Mouse (Mus musculus) neural tube, embryonic 10.5 days (tissue): ENCODE data around the gene Wdr26.

Experiments used
- DNase-seq: peaks from one replicate; pipeline ENCODE4 v3.0.0-alpha.2; 2017; ENCODE audit warnings: low spot score; ENCODE audit errors: extremely low spot score

Wdr26 gene

DNA sequence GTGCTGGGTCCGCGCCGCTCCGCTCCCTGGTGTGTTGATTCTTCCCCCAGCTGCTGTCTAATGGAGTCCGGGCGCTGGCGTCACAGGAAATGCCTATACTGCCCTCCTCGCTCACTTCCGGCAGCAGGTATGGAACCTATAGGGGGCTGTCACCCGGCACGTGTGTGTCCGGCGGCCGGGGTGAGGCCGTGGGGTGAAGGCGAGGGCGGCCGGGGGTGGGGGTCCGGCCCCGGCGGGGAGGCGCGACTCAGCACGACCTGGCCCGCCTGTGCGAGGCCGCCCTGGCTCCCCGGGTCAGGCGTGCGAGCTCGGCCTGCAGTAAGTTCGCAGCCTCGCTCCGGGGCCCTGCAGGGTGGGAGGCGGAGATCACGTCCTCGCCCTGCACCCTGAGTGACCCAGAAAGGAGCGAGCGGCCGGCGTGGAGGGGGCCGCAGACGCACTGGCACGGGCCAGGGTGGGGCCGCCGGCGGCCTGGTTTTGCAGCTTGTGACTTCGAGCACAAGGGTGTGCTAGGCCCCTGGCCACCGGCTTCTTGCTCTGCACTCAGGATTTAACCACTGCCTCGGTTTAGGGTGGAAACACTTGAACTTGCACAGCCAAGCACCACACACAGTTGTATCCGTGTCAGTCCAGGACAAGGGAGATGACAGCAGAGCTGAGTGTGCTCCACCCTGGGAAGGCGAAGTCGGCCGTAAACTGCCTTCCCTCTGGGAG lies at the start of gene Wdr26:
Wdr26 (minus strand) TSS at position 82 of the 714 bp plus-strand sequence.
- peak; percentile 92 for DNase-seq

DNA sequence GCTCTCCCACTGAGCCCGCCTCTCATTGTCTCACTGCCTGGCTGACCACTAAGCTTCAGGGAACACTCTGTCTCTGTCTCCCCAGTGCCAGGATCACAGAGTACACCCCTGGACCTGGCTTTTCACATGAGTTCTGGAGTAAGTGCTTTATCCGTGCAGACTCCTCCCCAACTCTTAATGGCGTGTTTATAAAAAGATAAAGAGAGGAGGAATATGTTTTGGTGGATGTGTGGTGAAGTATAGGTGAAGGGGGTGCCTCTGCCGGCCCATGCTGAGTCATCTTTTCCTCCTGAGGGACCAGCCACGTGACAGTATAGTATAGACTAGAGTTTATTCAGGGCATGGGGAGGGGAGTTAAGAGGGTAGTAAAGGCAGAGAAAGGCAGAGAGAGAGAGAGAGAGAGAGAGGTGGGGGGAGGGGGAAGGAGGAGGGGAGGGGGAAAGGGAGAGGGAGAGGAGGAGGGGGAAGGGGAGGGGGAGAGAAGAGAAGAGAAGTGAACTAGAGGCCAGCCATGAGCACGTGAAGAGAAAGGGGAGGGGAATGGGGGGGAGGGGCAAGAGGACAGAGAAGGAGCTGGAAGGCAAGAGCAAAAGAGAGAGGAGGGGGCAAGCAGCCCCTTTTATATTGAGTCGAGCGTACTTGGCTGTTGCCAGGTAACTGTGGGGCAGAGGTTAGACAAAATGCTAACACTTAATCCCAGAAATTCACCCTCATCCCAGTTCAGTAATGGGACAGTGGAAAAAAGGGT lies 49.3 kb upstream of the Wdr26 start:
- DNase-seq: no peak

DNA sequence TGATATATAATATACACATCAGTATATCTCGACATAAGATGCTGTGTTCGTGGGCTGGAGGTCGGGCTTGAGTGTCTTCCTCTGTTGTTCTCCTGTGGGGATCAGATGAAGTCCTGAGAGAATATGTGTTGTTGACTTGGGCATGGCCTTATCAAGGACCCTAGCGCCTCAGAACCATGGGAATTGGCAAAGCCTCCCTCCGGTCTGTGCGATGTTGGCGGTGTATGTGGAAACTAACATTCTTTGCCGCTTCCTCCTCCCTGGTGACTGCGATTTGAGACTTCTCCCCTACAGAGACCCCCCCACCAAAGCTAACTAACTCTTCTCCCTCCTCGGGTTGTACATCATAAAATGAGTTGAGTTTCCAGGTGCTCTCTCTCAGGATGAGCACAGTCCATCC lies 48.6 kb upstream of the Wdr26 start:
- DNase-seq: no peak

DNA sequence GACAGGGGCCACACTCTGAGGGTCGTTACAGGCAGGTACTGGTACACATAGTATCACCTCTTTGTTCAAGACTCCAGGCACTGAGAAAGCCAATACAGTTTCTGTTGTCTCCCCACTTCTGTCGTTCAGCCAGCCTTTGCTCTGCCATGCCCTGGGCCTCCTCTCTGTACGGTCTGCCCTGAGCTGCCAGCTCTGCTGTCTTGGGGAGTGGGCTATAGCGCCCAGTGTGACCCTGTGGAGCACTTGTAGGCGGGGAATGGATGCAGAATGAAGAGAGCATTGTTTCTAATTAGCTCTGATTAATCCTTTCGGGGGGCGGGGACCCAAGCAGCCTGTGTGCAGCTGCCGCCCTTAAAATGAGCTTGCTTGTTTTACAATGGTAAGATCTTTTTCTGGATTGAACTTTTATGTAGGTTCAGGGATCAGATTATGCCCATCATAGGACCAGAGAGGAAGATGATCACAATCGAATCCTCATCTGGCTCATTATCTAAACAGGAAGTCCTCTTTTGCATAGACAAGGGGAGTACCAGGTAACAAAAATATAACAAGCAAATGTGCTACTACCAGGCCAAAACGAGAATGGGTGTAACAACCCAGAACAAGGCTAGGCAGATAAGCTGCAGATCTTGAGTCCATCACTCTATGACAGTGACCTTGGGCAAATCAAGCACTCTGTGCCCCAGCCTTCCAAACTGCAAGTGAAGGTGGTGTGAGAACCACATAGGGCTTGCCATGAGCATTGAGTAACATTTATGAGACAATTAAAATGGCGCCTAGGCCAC lies 48.0 kb upstream of the Wdr26 start:
- DNase-seq: no peak

DNA sequence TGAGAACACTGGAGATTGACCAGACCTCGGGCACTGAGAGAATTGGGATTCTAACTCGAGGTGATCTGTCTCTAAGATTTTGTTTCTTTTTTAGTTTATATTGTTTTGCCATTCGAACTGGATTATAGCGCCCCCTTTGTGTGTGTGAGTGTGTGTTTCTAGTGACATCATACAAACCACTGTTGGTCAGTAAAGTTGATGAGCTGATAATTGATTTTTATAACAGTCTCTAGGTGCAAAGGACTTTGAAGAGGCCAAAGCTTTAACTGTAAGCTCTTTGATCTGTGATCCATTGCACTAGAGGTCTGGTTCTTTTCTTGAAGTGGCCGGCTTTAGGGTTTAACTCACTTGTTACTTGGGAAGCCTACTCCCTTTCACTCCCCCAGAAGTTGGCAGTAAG lies 47.3 kb upstream of the Wdr26 start:
- DNase-seq: no peak

DNA sequence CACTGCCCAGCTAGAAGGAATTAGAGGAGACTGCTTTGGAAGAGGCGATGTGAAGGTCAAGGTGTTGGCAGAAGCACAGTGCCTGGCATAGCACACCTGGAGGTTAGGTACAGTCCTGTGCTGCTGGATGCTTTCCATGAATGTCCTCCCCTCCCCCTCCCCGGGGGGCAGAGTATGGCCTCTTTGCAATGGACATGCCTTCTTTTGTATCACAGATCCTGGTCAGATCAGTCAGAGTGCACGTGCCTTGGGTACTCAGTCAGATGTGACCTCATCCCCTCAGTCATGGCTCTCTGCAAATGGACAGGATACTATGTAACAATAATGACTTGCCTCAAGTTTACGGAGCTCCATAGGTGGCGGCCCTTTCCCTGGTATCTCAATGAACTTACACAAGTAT lies 46.8 kb upstream of the Wdr26 start:
- no peak for DNase-seq

DNA sequence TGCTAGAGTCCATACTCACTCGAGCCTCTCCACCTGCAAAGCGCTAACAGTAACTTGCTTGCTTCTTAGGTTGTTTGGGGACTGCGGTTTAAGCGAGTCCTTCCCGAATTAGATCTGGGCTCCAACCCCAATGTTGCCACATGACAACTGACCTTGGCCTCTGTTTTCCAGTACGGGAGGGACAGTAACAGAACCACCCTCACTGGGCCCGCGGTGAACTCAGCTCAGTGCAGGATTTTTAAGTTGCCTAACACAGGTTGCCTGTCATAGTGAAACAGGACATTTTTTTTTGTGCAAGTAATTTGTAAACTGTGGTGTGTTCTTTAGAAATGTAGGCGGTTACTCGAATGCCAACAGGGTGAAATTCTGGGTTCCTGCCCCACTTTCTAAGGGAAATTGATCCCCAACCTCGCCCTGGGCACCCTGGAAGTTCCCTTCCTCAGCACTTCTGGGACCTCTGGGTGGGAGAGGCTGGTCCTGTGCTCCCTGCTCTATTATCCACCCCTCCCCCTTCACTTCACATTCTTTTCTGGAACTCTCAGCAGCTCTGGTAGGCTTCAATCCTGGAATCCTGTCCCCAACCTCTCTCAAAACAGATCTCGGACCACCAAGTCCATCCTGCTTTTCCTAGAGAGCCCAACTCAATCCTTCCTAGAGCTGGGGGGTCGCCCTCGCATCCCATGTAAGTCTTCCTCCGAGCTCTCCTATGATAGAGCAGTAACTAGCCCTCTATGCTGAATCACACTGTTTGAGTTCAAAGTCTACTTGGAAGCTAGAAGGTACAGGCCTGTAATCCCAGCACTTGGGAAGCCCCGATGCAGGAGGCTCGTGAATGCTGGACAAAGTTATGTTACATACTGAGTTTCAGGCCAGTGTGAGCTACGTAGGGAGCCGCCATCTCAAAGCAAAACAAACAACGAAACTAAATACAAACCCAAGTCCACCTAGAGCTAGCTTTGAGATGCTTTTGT lies 46.1 kb upstream of the Wdr26 start:
- no peak for DNase-seq

DNA sequence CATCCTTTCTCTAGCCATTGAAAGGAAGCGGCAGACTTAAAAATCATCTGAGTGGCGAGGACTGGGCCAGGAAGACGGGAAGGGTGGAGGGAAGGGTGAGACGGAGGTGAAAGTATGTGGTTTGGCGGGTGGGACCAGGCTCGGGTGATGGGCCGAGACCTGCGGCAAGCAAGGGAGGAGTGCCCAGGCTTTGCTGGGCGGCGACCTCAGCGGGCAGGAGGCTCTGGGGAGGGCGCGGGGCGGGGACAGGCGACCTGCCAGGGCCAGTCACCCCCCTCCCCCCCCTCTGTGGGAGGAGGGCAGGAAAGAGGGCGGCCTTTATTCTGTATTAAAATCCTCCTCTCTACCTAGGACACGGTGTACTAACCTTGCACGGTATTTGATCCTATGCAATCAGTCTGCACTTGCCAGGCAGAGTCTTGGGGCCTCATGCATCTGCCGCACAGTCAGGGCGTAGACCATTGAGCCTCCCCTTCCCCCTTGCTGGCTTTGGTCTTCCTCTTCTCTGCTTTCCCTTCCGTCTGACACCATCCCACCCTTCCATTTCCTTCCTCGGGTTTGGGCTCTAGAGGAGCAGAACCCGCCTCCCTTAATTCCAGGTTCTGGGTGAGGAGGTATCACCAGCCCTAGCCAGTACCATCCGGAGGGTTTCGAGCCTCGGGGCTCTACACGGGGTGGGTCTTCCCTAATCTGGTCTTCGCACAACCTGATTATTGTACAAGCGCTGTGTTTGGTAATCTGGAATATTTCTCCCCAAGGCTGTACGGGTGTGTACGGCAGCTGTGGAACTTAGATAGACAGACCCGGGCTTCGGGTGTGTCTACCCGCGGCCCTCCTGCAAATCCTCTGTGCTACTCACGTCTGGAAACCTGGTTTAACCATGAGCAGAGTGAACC lies 45.1 kb upstream of the Wdr26 start:
- DNase-seq: peak; percentile 65

DNA sequence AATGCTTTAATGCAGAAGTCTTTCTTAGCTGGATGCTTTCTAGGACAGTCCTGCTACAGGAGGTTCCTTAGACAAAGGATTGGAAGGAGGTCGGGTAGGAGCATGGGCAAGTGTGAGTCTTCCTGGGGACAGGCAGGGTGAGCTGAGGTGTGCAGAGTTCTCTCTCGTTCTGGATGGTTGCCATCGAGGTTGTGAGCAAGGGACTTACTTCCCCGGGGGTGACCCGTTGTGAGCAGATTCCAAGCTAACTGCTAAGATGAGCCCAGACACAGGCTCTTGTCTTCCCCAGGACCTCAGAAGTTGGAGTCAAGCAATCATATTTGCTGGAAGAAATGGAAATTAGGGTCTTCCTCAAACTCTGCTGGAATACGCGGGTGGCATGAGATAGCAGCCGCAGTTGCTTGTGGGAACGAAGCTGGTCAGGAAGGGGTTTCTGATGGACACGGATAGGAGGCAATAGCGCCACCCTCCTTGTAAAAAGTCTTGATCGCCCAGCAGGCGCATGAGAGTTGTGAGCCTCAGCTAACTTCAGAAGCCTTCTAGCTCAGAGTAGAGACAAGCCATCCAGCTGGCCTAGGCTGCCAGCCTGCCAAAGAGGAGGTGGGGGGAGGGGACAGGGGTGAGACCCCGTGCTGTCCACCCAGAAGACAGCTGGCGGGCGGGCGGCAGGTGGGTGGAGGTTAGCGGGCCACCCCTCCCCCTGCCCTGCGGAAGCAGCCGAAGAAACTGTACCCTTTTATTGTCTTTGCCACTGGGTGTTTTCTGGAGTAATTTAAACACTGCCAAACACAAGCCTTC lies 44.3 kb upstream of the Wdr26 start:
- peak; percentile 70 for DNase-seq

DNA sequence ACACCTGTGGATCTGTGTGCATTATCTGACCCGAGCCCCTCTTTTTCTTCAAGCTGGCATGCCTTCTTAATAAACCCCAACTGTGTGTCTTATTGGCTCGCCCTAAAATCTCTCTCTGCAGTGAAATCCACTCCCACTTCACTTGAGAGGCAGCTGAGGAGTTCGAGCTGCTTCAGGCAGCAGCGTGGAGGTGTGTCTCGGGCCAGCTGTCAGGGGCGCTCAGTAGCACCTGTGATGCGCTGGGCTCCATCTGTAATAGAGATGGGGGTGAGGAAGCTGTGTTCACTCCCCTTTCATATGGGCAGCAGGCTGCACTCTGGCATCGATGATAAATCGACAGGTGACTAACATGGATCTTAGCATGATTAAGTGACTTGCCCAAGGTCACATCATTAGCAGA lies 43.6 kb upstream of the Wdr26 start:
- no peak for DNase-seq

DNA sequence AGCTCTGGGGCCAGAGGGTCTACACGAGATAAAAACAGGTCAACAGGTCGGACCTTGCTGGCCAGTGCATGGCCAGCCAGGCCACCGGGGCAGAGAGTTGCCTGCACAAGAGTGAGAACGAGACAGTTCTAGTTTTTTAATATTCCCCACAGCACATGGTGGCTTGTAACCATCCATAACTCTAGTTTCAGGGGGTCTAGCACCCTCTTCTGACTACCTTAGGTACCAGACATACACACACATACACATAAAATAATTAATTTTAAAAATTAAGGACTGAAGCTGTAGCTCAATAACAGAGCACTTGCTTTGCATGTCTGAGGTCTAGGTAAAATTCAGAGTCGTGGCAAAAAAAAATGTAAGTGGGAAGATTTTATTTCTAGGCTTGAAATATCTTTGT lies 39.8 kb upstream of the Wdr26 start:
- DNase-seq: no peak

DNA sequence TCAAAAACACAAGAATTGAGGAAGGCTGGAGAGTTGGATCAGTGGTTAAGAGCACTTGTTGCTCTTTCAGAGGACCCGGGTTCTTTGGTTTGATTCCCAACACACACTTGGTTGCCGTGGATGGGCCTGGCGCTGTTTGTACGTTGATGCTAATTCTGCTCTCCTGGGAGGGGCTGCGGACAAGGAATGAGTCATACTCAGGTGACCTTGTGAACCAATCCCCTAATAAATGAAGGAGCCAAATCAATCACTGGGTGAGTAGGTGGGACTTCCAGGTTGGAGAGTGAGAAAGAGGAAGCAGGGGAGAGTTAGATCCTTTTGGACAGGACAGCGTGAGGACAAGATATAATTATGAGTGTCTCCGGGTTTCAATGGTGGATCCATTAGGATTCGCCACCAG lies 39.2 kb upstream of the Wdr26 start:
- no peak for DNase-seq

DNA sequence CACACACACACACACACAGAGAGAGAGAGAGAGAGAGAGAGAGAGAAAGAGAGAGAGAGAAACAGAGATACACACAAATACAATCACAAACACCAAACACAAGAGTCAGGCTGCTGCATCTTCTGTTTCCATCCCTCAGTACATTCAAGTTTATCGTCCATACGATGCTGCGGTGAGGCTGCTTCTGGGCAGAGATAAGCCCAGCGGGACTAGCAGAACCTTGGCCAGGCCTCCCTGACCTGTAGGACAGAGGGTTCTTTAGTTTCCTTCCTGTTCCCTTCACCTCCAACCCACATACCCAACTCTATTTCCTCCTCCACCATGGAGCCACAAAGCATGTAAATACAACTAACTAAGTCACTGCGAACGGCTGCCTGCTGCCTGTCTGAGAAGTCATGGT lies 37.7 kb upstream of the Wdr26 start:
- DNase-seq: no peak

DNA sequence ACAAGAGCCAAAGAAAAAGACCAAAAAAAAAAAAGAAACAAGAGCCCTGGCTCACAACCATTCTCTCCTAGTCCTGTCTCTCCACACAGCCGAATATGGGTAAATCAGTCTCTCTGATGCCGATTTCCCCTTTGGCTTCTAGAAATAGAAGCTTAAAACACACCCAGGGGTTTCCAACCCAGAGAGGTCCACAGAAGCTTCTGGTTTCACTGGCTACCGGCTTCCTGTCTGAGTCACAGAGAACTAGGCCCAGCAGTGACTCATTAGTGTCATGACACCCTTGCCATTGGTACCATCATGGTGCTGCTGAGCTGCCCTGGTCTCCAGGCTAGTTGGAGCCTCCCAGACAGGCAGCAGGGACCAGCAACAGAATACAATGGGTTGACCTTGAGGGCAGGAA lies 35.4 kb upstream of the Wdr26 start:
- no peak for DNase-seq

DNA sequence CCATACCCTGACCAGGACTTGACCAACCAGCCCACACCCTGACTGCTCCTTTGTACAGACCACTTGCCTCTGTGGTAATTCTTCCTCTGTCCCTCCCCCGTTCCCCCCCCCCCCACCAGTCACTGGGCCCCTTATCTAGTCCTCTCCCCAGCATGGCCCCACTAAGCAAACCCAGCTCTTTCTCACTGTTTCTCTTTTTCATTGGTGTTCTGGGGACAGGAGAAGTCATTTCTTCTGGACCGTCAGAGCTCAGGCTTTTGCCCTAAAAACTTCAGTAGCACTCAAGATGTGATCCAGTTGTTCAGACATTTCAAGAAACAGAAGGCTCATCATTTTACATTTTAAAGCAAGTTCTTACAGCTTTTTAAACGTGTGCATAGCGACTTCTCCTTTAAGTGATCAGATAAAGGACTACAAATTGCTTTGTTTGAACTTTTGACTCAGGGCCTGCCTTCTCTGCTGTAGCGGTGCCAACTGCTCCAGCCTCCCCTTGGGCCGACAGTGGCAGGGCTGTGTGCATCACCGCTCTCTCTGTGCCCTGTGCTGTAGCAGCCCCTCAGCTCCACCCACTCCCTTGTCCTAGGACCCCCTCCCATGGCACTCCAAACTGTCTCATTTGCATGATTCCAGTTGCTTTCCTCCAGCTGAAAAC lies 34.8 kb upstream of the Wdr26 start:
- no peak for DNase-seq

DNA sequence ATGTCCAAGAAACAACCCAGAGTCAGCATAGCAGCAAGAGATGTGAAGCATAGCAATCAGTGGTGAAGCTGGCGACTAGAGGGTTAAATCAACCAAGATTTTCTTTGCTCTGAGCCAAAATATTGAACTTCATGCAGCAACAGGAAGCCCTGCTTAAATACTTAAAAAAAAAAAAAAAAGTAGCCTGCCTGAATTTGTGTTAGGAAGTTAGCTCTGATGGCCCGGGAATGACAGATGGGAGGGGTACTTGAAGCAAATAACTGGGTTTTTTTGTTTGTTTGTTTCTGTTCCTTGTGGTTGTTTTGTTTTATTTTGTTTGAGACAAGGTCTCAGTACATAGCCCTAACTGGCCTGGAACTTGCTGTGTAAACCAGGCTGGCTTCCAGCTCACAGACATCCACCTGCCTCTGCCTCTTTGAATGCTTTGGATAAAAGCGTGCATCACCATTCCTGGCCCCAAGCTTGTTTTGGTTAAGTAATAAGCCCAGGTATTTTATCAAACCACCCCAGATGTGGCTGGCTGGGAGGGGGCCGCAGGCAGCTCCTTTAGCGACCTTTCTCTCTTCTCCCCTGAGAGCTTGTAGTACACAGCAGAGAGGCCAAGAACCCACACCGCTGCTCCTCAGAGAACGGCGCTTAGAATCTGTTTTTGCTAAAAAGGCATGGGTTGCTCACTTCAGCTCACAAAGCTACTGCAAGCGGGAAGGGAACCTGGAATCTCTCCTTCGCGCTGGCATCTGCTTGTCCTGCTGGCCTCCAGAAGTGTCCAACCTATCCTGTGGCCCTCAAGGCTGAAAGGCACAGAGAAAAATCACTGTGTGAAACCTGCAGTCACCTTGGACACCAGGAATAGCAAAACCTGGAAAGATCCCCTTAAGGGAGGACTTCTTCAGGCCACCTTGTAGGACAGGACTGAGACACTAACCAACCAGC lies 34.0 kb upstream of the Wdr26 start:
- no peak for DNase-seq

DNA sequence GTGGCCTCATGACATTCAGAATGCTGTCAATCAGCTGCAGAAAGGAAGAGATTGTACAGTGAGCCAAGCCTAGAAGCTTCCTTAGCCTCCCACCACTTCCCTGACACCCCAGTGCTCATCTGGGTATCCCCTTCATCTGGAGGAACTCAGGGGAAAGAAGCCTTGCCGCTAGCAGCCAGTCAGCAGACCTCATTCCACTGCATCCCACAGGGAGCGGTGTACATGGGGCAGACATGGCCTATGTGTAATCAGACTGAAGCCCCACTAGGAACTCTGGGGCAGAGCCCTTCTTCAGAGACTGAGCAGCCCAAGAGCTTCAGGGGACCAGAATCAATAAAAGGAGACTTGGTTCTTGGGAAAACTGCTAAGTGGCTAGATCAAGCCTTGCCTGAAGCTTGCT lies 33.3 kb upstream of the Wdr26 start:
- no peak for DNase-seq

DNA sequence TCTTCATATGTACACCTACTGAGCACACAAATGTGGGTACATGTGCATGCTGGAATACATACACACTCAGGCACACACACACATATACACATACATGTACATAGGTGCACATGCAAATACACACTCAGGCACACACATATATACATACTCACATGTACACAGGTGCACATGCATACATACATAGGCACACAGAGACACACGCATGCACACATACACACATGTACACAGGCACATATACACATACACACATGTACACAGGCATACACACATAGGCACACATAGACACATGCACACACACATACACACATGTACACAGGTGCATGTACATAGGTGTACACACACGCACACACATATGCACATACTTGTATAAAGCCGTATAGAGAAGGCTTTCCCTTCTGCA lies 29.4 kb upstream of the Wdr26 start:
- DNase-seq: no peak
